Mouse (Mus musculus): ENCODE results near the gene A630076J17Rik. TPM values are rescaled to one million over a fixed set of nuclear protein-coding genes. Genes with fewer than 3 reads are reported as not detected.

The A630076J17Rik gene
- polyA plus RNA-seq, 1 experiment from 2014 or later, result 0.40 TPM

- Histone ChIP-seq H3K9ac (no peak overlapping the region), H3K36me3 (no peaks in the 10 kb centered on the region), H3K4me2 (no peak overlapping the region), H3K27me3 (no peaks in the 10 kb centered on the region), H3K4me3 (no peak overlapping the region), H3K27ac (replicated peaks) (0 out of 2 replicates have a peak overlapping the region, but pooled peaks have one; percentile 25), H3K9me3 (no peaks in the 10 kb centered on the region), H3K4me1 (replicated peaks) (peaks cover 13% of the 10 kb centered on the region)
- 55% methylated on average over 7 of the region's 7 CpGs for WGBS
- ATAC-seq (ENCODE audit: low FRiP score, low read depth), result peak; percentile 68
Observed at GRCm38 (mm10) chr3:107207625-107208253, 22.7 kb upstream of the A630076J17Rik start.

DNA sequence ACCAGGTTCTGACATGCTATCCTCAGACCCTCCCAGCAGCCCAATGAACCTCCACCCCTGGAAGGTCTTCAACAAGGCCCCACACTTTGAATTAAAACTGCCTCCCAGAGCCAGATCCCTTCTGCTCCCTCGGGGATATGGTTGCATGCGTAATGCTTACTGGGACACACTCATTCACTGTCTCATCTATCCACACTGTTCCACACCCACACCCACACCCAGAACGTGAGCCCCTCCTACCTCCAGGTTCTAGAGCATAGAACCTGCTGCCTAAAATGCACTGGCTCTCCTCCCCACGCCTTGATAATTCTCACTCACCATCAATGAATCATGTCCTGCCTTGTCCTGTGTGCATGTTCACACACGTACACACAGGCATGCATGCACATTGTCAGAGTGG lies 15.8 kb upstream of the A630076J17Rik start:
- Histone ChIP-seq H3K36me3 (no peaks in the 10 kb centered on the region), H3K9me3 (no peaks in the 10 kb centered on the region), H3K9ac (no peak overlapping the region), H3K4me1 (replicated peaks) (no peaks in the 10 kb centered on the region), H3K27ac (replicated peaks) (no peak overlapping the region), H3K4me3 (no peak overlapping the region), H3K4me2 (no peak overlapping the region), H3K27me3 (no peaks in the 10 kb centered on the region)
- 92% methylated on average over 5 of the region's 5 CpGs for WGBS
- ATAC-seq (ENCODE audit: low FRiP score, low read depth), result no peak

GRCm38 (mm10) chr3:107216400-107217100 lies 13.9 kb upstream of the A630076J17Rik start:
- Histone ChIP-seq H3K27ac (replicated peaks) (no peak overlapping the region), H3K27me3 (no peaks in the 10 kb centered on the region), H3K4me3 (no peak overlapping the region), H3K4me1 (replicated peaks) (no peaks in the 10 kb centered on the region), H3K9me3 (no peaks in the 10 kb centered on the region), H3K36me3 (no peaks in the 10 kb centered on the region), H3K4me2 (no peak overlapping the region), H3K9ac (no peak overlapping the region)
- 69% methylated on average over 8 of the region's 8 CpGs for WGBS
- ATAC-seq (ENCODE audit: low FRiP score, low read depth), result no peak

- Histone ChIP-seq H3K27ac (replicated peaks) (no peak overlapping the region), H3K4me1 (replicated peaks) (no peaks in the 10 kb centered on the region), H3K36me3 (no peaks in the 10 kb centered on the region), H3K4me2 (no peak overlapping the region), H3K9me3 (no peaks in the 10 kb centered on the region), H3K27me3 (no peaks in the 10 kb centered on the region), H3K9ac (no peak overlapping the region), H3K4me3 (no peak overlapping the region)
- 88% methylated on average over 3 of the region's 3 CpGs for WGBS
- ATAC-seq (ENCODE audit: low FRiP score, low read depth), result no peak
Observed at GRCm38 (mm10) chr3:107217101-107217480, 13.3 kb upstream of the A630076J17Rik start.

- Histone ChIP-seq H3K27me3 (no peaks in the 10 kb centered on the region), H3K4me3 (no peak overlapping the region), H3K4me2 (no peak overlapping the region), H3K9me3 (no peaks in the 10 kb centered on the region), H3K27ac (replicated peaks) (no peak overlapping the region), H3K4me1 (replicated peaks) (no peaks in the 10 kb centered on the region), H3K9ac (no peak overlapping the region), H3K36me3 (no peaks in the 10 kb centered on the region)
- no peak for ATAC-seq (ENCODE audit: low FRiP score, low read depth)
- 91% methylated on average over 7 of the region's 7 CpGs for WGBS
Observed at GRCm38 (mm10) chr3:107218572-107218971, 11.8 kb upstream of the A630076J17Rik start.

GRCm38 (mm10) chr3:107221608-107222007 lies 8.8 kb upstream of the A630076J17Rik start, which contains the start of gene Cym:
Gene Cym (minus strand): TSS chr3:107221732.
- WGBS, result 91% methylated on average over 10 of the region's 10 CpGs
- no peaks in the 10 kb centered on the region for H3K4me1 ChIP-seq (replicated peaks)
- no peak within 1 kb of the TSS for H3K4me3 ChIP-seq
- H3K4me2 ChIP-seq, result no peak within 1 kb of the TSS
- H3K36me3 ChIP-seq, result no peaks in the 10 kb centered on the region
- no peak within 1 kb of the TSS for H3K27ac ChIP-seq (replicated peaks)
- no peaks in the 10 kb centered on the region for H3K9me3 ChIP-seq
- H3K9ac ChIP-seq, result no peak within 1 kb of the TSS
- no peak for ATAC-seq (ENCODE audit: low FRiP score, low read depth)
- no peaks in the 10 kb centered on the region for H3K27me3 ChIP-seq

DNA sequence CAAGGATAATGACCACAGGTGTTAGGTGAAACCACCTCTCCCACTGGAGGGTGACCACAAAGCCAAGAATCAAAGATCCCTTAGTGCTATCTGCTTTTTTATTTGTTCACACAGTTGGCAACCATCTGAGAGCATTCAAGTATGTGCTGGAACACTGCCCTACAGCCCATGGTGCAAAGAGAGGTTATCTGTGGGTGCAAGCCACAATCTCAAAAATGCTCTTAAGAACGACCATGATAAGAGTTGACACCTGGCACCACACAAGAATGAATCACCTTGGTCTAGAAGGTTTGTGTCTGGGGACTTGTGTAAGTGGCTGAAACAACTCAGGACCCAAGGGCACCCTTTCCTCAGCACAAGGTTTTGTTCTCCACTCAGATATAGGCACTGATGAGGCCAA lies 7.2 kb upstream of the A630076J17Rik start:
- no peak for ATAC-seq (ENCODE audit: low FRiP score, low read depth)
- Histone ChIP-seq H3K4me1 (replicated peaks) (no peaks in the 10 kb centered on the region), H3K9me3 (no peaks in the 10 kb centered on the region), H3K4me2 (no peak overlapping the region), H3K27ac (replicated peaks) (no peak overlapping the region), H3K9ac (no peak overlapping the region), H3K27me3 (no peaks in the 10 kb centered on the region), H3K36me3 (no peaks in the 10 kb centered on the region), H3K4me3 (no peak overlapping the region)
- WGBS, result 71% methylated on average over 1 of the region's 1 CpGs

GRCm38 (mm10) chr3:107225820-107226219 lies 4.6 kb upstream of the A630076J17Rik start:
- 87% methylated on average over 5 of the region's 5 CpGs for WGBS
- H3K4me3 ChIP-seq, result no peak overlapping the region
- no peak for ATAC-seq (ENCODE audit: low FRiP score, low read depth)
- no peaks in the 10 kb centered on the region for H3K4me1 ChIP-seq (replicated peaks)
- no peaks in the 10 kb centered on the region for H3K36me3 ChIP-seq
- H3K27ac ChIP-seq (replicated peaks), result no peak overlapping the region
- no peak overlapping the region for H3K4me2 ChIP-seq
- no peaks in the 10 kb centered on the region for H3K27me3 ChIP-seq
- H3K9me3 ChIP-seq, result no peaks in the 10 kb centered on the region
- no peak overlapping the region for H3K9ac ChIP-seq

- no peak overlapping the region for H3K4me2 ChIP-seq
- H3K27me3 ChIP-seq, result no peaks in the 10 kb centered on the region
- H3K4me1 ChIP-seq (replicated peaks), result no peaks in the 10 kb centered on the region
- no peaks in the 10 kb centered on the region for H3K9me3 ChIP-seq
- WGBS, result 88% methylated on average over 5 of the region's 5 CpGs
- no peak for ATAC-seq (ENCODE audit: low FRiP score, low read depth)
- no peak overlapping the region for H3K9ac ChIP-seq
- no peak overlapping the region for H3K27ac ChIP-seq (replicated peaks)
- no peaks in the 10 kb centered on the region for H3K36me3 ChIP-seq
- no peak overlapping the region for H3K4me3 ChIP-seq
Observed at GRCm38 (mm10) chr3:107229221-107229620, 1.2 kb upstream of the A630076J17Rik start.

DNA sequence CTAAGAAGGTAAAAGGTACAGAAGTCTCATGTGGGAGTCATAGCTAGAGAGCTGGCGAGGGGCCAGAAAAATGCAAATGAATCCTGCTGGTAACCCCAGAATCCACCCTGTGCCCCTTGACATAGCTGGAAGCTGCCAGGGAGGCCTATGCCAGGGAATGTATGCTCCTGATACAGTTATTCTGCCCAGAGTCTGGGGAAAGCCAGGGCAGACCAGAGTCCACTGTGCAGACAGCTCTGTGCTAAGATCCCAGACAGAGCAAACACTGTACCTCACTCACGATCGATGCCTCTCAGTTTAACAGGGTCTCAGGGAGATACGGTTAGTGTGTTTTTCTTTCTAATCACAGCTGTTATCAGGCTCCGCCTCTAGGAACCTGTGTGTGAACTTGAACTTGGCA lies 592 bp upstream of the A630076J17Rik start:
- Histone ChIP-seq H3K4me3 (no peak overlapping the region), H3K27me3 (no peaks in the 10 kb centered on the region), H3K4me2 (no peak overlapping the region), H3K9ac (no peak overlapping the region), H3K4me1 (replicated peaks) (no peaks in the 10 kb centered on the region), H3K27ac (replicated peaks) (no peak overlapping the region), H3K36me3 (no peaks in the 10 kb centered on the region), H3K9me3 (no peaks in the 10 kb centered on the region)
- WGBS, result 79% methylated on average over 5 of the region's 5 CpGs
- ATAC-seq (ENCODE audit: low FRiP score, low read depth), result no peak

GRCm38 (mm10) chr3:107231202-107231601 lies 788 bp downstream of the A630076J17Rik start:
- Histone ChIP-seq H3K36me3 (no peaks in the 10 kb centered on the region), H3K27ac (replicated peaks) (no peak overlapping the region), H3K9ac (no peak overlapping the region), H3K9me3 (no peaks in the 10 kb centered on the region), H3K4me2 (no peak overlapping the region), H3K4me3 (no peak overlapping the region), H3K4me1 (replicated peaks) (no peaks in the 10 kb centered on the region), H3K27me3 (no peaks in the 10 kb centered on the region)
- WGBS, result 71% methylated on average over 4 of the region's 4 CpGs
- ATAC-seq (ENCODE audit: low FRiP score, low read depth), result no peak

GRCm38 (mm10) chr3:107233351-107233813 lies 3.0 kb downstream of the A630076J17Rik start:
- H3K4me2 ChIP-seq, result no peak overlapping the region
- ATAC-seq (ENCODE audit: low FRiP score, low read depth), result peak; percentile 68
- H3K4me3 ChIP-seq, result no peak overlapping the region
- H3K4me1 ChIP-seq (replicated peaks), result no peaks in the 10 kb centered on the region
- H3K9ac ChIP-seq, result no peak overlapping the region
- no peaks in the 10 kb centered on the region for H3K36me3 ChIP-seq
- H3K27ac ChIP-seq (replicated peaks), result no peak overlapping the region
- H3K9me3 ChIP-seq, result no peaks in the 10 kb centered on the region
- 9% methylated on average over 11 of the region's 11 CpGs for WGBS
- no peaks in the 10 kb centered on the region for H3K27me3 ChIP-seq

Data from hindbrain, embryonic 15.5 days (tissue).